Mouse (Mus musculus): ENCODE data around the gene Col10a1. TPM values are rescaled to one million over a fixed set of nuclear protein-coding genes. Genes with fewer than 3 reads are reported as not detected.
"Not testable (repeated sequence)": the region's sequence is repeated elsewhere in the genome, so short reads cannot be mapped to it uniquely, and the experiment has no call there.

Gene Col10a1
- polyA plus RNA-seq, 1 experiment from 2014 or later, result 6.0 TPM

GRCm38 (mm10) chr10:34418794-34419193, 29.0 kb downstream of the Col10a1 start:
- ATAC-seq (ENCODE audit: low FRiP score); H3K9me3 ChIP-seq (replicated peaks); H3K4me1 ChIP-seq; H3K27me3 ChIP-seq (replicated peaks); H3K36me3 ChIP-seq: not testable (repeated sequence)
- WGBS, result 82% methylated on average over 4 of the region's 4 CpGs
- 0 out of 2 replicates have a peak overlapping the region, but pooled peaks have one; percentile 28 for H3K27ac ChIP-seq (replicated peaks)
- H3K4me3 ChIP-seq (replicated peaks), result peak overlapping the region; percentile 57
- peak overlapping the region; percentile 66 for H3K4me2 ChIP-seq
- peak overlapping the region; percentile 53 for H3K9ac ChIP-seq (replicated peaks)

GRCm38 (mm10) chr10:34431783-34432182, 42.0 kb downstream of the Col10a1 start:
- Histone ChIP-seq H3K27ac (replicated peaks) (no peak overlapping the region), H3K36me3 (no peaks in the 10 kb centered on the region), H3K4me2 (no peak overlapping the region), H3K9me3 (replicated peaks) (no peaks in the 10 kb centered on the region), H3K4me1 (0 out of 2 replicates have a peak, but pooled peaks cover 4% of the 10 kb centered on the region), H3K4me3 (replicated peaks) (no peak overlapping the region), H3K27me3 (replicated peaks) (no peaks in the 10 kb centered on the region), H3K9ac (replicated peaks) (no peak overlapping the region)
- no peak; the same call in 1 of the 2 replicates for ATAC-seq (ENCODE audit: low FRiP score)

- not testable (repeated sequence) for ATAC-seq (ENCODE audit: low FRiP score); H3K27ac ChIP-seq (replicated peaks); H3K27me3 ChIP-seq (replicated peaks); H3K4me3 ChIP-seq (replicated peaks); H3K36me3 ChIP-seq; H3K4me1 ChIP-seq; H3K9ac ChIP-seq (replicated peaks); H3K9me3 ChIP-seq (replicated peaks); H3K4me2 ChIP-seq
- WGBS, result 94% methylated on average over 6 of the region's 14 CpGs
These were observed 44.4 kb downstream of the Col10a1 start for GRCm38 (mm10) chr10:34434191-34434590.

Other genes with a start within 250 kb of the Col10a1 start
- 7.9 and 9.2 TPM in 2 replicates for gene Dse, start 182.3 kb upstream of the Col10a1 start, polyA plus RNA-seq (2015; fragmentation: Nextera tagmentation; extraction: Ambion mirVana)
- gene Tspyl1, start 107.8 kb upstream of the Col10a1 start, polyA plus RNA-seq (2015; fragmentation: Nextera tagmentation; extraction: Ambion mirVana), result 139 and 158 TPM in 2 replicates
- gene Tspyl4, start 92.5 kb upstream of the Col10a1 start, polyA plus RNA-seq (2015; fragmentation: Nextera tagmentation; extraction: Ambion mirVana), result 348 and 414 TPM in 2 replicates
- 2.0 and 4.8 TPM in 2 replicates for gene Nt5dc1, start 28.6 kb downstream of the Col10a1 start, polyA plus RNA-seq (2015; fragmentation: Nextera tagmentation; extraction: Ambion mirVana)
- gene Frk, start 93.4 kb downstream of the Col10a1 start, polyA plus RNA-seq (2015; fragmentation: Nextera tagmentation; extraction: Ambion mirVana), result 1.2 and 1.8 TPM in 2 replicates